Mouse (Mus musculus) limb, embryonic 14.5 days (tissue): ENCODE measurements around the gene Rab42. TPM values are rescaled to one million over a fixed set of nuclear protein-coding genes. Genes with fewer than 3 reads are reported as not detected.

Experiments used
- ATAC-seq: fragments of 200-750 bp; cut with Nextera tagmentation; 2 replicates; pipeline ENCODE4 v1.8.0; 2017; ENCODE audit warnings: low read depth, moderate number of reproducible peaks, moderate TSS enrichment; ENCODE audit not compliant: low FRiP score
- DNase-seq: peaks from one replicate; pipeline ENCODE4 v3.0.0-alpha.2; 2015; ENCODE audit warnings: low spot score
- H3K27ac ChIP-seq: fragments of 300-500 bp; sonication (generic); replicated peaks from 2 replicates; pipeline ENCODE4 v1.5.1; 2014; ENCODE audit warnings: low read depth, mild to moderate bottlenecking, low read length, moderate library complexity, mixed read lengths
- H3K27me3 ChIP-seq: fragments of 300-500 bp; sonication (generic); 2 replicates; pipeline ENCODE4 v1.6.1; 2014; ENCODE audit warnings: low read length, mixed read lengths; ENCODE audit not compliant: control insufficient read depth, insufficient read depth
- H3K36me3 ChIP-seq: fragments of 300-500 bp; sonication (generic); 2 replicates; pipeline ENCODE4 v1.6.1; 2014; ENCODE audit warnings: mild to moderate bottlenecking, low read length, moderate library complexity, mixed read lengths; ENCODE audit not compliant: control insufficient read depth, insufficient read depth
- H3K4me1 ChIP-seq: fragments of 300-500 bp; sonication (generic); 2 replicates; pipeline ENCODE4 v1.6.1; 2014; ENCODE audit warnings: antibody characterized with exemption, low read length, mixed read lengths; ENCODE audit not compliant: control insufficient read depth, insufficient read depth
- H3K4me2 ChIP-seq: fragments of 300-500 bp; sonication (generic); replicated peaks from 2 replicates; pipeline ENCODE4 v1.6.1; 2014; ENCODE audit warnings: low read depth, mild to moderate bottlenecking, low read length, moderate library complexity; ENCODE audit not compliant: severe bottlenecking
- H3K4me3 ChIP-seq: fragments of 300-500 bp; sonication (generic); replicated peaks from 2 replicates; pipeline ENCODE4 v1.5.1; 2014; ENCODE audit warnings: low read length
- H3K9ac ChIP-seq: fragments of 300-500 bp; sonication (generic); 2 replicates; pipeline ENCODE4 v1.6.1; 2014; ENCODE audit warnings: mild to moderate bottlenecking, low read depth, low read length, moderate library complexity; ENCODE audit not compliant: severe bottlenecking
- H3K9me3 ChIP-seq: fragments of 300-500 bp; sonication (generic); 2 replicates; pipeline ENCODE4 v1.6.1; 2016; ENCODE audit warnings: low read length; ENCODE audit not compliant: control insufficient read depth
- POLR2A ChIP-seq: fragments of 200-500 bp; IDR thresholded peaks from 2 replicates; pipeline ENCODE4 v1.8.0; 2012; ENCODE audit warnings: inconsistent platforms, mild to moderate bottlenecking, moderate library complexity, borderline replicate concordance; ENCODE audit not compliant: insufficient read depth, insufficient read length; ENCODE audit errors: extremely low read depth
- WGBS: fragments of 180-500 bp; shearing (Covaris S2); extraction: QIAGEN DNeasy Blood & Tissue Kit; methylation state at CpG from one replicate; pipeline ENCODE4 v1.1.7; 2014; 5-methylcytosine and 5-hydroxymethylcytosine counted together
- polyA plus RNA-seq, 2 experiments: library from polyadenylated mRNA; depleted of rRNA in 1 of 2; stranded (reverse) in 1 of 2; unstranded in 1 of 2; fragments of >200 nt; fragmentation: Nextera tagmentation in 1 of 2; extraction: Ambion mirVana in 1 of 2; gene quantifications; 2 replicates each; pipeline versions ENCODE4 v1.2.1 to v1.2.3; 2012 to 2014

The Rab42 gene
- polyA plus RNA-seq, 2 experiments: 1.2 to 2.0 TPM

DNA sequence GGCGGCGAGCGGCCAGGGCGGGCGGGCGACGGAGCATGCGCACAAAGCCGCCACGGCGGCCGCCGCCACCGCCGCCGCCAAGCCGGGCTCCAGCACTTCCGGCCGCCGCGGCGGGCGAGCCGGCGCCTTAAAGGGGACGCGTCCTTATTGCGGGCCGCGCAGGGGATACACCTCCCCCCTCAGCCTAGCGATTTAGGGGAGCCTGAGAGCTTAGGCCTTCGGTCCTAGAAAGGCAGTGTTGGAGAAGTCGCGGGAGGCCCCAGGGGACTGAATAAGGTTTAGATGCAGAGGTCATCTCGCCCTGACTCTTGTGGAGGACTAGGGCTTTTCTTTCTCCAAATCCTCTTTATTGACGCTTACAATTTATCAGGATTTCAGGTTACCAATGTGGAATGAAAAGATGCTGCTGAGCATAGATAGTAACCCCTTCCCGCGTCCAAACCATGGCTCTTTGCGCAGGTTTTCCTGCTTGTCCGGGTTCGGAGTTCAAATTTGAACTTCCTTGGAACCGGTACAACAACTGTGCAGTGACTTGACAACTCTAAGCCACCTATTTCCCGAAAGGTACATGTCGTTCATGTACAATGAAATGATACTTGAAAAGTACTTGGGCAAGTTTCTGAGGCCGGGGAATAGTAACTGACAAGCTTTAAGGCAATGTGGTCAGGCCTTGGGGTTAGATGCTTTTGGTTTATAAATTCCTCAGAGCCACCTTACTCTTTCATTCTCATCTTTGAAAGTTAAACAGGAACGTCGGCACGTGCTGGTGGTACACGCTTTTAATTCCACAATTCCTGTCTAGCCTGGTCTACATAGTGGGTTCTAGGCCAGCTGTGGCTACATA, 41.4 kb downstream of the Rab42 start, which contains the start of gene Gmeb1:
TSS of gene Gmeb1 (minus strand) at position 89 of the 844 bp plus-strand sequence.
- peak; percentile 89 for ATAC-seq
- Histone ChIP-seq H3K9ac (peak within 1 kb of the TSS; percentile 95), H3K9me3 (no peaks in the 10 kb centered on the region), H3K27ac (peak within 1 kb of the TSS; percentile 91), H3K4me3 (peak within 1 kb of the TSS; percentile 80), H3K4me1 (peaks cover 16% of the 10 kb centered on the region), H3K4me2 (peak within 1 kb of the TSS; percentile 91), H3K36me3 (no peaks in the 10 kb centered on the region), H3K27me3 (no peaks in the 10 kb centered on the region)
- peak; percentile 83 for DNase-seq
- WGBS: 19% methylated on average over 31 of the region's 49 CpGs
- TF ChIP-seq POLR2A: 0 out of 2 replicates have a peak, but pooled peaks have one; percentile 18

DNA sequence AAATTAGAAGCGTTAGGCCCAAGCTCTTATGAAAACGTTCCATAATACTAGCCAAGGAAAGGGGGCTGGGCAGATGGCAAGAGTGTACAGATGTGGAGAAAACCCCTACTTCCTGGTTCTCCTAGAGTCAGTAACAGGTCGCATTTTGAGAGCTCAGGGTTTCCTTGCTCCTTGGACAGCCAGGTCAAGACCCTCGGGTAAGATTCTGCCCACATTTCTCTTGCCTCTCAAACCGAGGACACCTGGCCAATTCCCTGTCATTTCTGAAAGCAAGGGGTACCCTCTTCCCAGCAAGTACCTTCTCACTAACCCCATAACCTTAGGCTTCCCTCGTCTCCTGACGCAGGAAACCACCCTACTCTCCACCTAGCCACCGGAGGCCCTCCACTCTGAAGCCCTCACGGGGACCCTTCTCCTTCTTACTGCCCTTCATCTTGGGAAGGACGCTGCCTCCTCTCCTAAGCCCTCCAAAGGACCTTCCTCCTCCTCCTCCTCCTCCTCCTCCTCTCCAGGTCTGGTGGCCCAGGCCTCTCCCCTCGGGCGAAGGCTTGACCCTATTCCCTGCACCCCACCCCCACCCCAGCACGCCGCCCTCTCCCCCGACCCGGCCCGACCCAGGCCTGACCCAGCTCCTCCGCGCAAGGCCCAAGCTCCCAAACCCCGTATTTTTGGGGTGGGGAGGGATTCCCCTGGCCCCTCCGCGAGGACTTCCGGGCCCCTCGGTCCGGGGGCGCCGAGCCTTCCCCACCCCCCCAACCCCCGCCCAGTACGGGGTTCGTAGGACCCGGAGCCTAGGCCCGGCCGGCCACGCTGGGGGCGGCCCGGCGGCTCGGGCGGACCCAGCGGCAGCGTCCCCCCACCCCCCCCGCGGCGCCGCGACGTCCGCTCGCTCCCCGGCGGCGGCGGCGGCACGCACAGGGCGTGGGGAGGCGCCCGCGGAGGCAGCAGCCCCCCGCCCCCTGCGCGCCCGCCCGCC, 42.5 kb downstream of the Rab42 start:
- H3K27me3 ChIP-seq: no peaks in the 10 kb centered on the region
- no peaks in the 10 kb centered on the region for H3K9me3 ChIP-seq
- ATAC-seq (peak; percentile 82), DNase-seq (peak; percentile 59)
- H3K9ac ChIP-seq: peak overlapping the region; percentile 95
- TF ChIP-seq POLR2A: no peak
- H3K27ac ChIP-seq: peak overlapping the region; percentile 91
- no peaks in the 10 kb centered on the region for H3K36me3 ChIP-seq
- peak overlapping the region; percentile 80 for H3K4me3 ChIP-seq
- whole genome bisulfite sequencing: 1% methylated on average over 29 of the region's 64 CpGs
- H3K4me1 ChIP-seq: peaks cover 16% of the 10 kb centered on the region
- H3K4me2 ChIP-seq: peak overlapping the region; percentile 91

- Histone ChIP-seq H3K4me3 (no peak overlapping the region), H3K4me2 (no peak overlapping the region)
Observed at GRCm38 (mm10) chr4:132259248-132259647, 43.9 kb downstream of the Rab42 start.

DNA sequence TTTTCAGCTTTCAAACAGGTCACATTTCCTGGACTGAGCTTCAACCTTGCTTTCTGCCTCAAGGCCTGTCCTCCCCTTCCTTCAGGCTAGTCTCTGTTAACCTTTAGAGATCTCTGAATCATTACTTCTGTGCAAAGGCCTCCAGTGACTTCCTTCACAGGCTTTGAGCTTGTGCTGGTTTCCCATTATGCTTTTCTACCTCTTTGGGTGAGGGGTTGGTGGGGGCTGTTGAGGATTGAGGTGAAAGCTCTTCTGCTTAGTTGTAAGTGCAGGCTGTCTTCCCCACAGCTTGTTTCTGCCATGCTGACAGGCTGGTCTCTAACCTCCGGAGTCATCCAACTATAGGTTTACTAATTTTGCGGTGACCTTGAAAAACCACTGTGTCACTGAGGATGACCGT, 46.8 kb downstream of the Rab42 start:
- no peak for TF ChIP-seq POLR2A
- ATAC-seq: no peak
- Histone ChIP-seq H3K4me2 (no peak overlapping the region), H3K27ac (no peak overlapping the region), H3K4me1 (peaks cover 12% of the 10 kb centered on the region), H3K9me3 (no peaks in the 10 kb centered on the region), H3K4me3 (no peak overlapping the region), H3K27me3 (no peaks in the 10 kb centered on the region), H3K9ac (no peak overlapping the region), H3K36me3 (peaks cover 6% of the 10 kb centered on the region)
- WGBS: 92% methylated on average over 3 of the region's 3 CpGs
- DNase-seq: no peak

More at GRCm38 (mm10) chr4:132259248-132259647, 43.9 kb downstream of the Rab42 start:
- H3K9me3 ChIP-seq: no peaks in the 10 kb centered on the region
- ATAC-seq (no peak), DNase-seq (no peak)
- no peaks in the 10 kb centered on the region for H3K27me3 ChIP-seq
- peaks cover 16% of the 10 kb centered on the region for H3K4me1 ChIP-seq
- WGBS: 67% methylated on average over 4 of the region's 4 CpGs
- TF ChIP-seq POLR2A: no peak
- H3K27ac ChIP-seq: no peak overlapping the region
- H3K36me3 ChIP-seq: no peaks in the 10 kb centered on the region
- H3K9ac ChIP-seq: no peak overlapping the region

GRCm38 (mm10) chr4:132254986-132255385, 48.2 kb downstream of the Rab42 start:
- peaks cover 8% of the 10 kb centered on the region for H3K4me1 ChIP-seq
- no peak for ATAC-seq
- H3K27ac ChIP-seq: no peak overlapping the region
- H3K27me3 ChIP-seq: no peaks in the 10 kb centered on the region
- DNase-seq: no peak
- no peak overlapping the region for H3K4me2 ChIP-seq
- WGBS: 72% methylated on average over 3 of the region's 3 CpGs
- H3K4me3 ChIP-seq: no peak overlapping the region
- no peak overlapping the region for H3K9ac ChIP-seq
- H3K9me3 ChIP-seq: no peaks in the 10 kb centered on the region
- no peak for TF ChIP-seq POLR2A
- peaks cover 18% of the 10 kb centered on the region for H3K36me3 ChIP-seq
